Mouse (Mus musculus) forebrain, embryonic 14.5 days (tissue): ENCODE data around the gene Cdc42ep4. TPM values are rescaled to one million over a fixed set of nuclear protein-coding genes. Genes with fewer than 3 reads are reported as not detected.
A peak's percentile ranks its signal among the peaks of the same experiment; 100 is the strongest.

Experiments
- ATAC-seq: fragments of 200-750 bp; cut with Nextera tagmentation; 2 replicates; pipeline ENCODE4 v1.8.0; 2017; ENCODE audit warnings: mild to moderate bottlenecking, moderate library complexity
- DNase-seq: peaks from one replicate; pipeline ENCODE4 v3.0.0-alpha.2; 2015; ENCODE audit warnings: low spot score
- H3K27ac ChIP-seq: fragments of 300-500 bp; sonication (generic); 2 replicates; pipeline ENCODE4 v1.5.1; 2014; ENCODE audit warnings: low read depth, mild to moderate bottlenecking, control low read depth, low read length, moderate library complexity
- H3K27me3 ChIP-seq: fragments of 300-500 bp; sonication (generic); replicated peaks from 2 replicates; pipeline ENCODE4 v1.6.1; 2014; ENCODE audit warnings: low read length, control low read depth, mixed read lengths; ENCODE audit not compliant: control insufficient read depth, insufficient read depth
- H3K36me3 ChIP-seq: fragments of 300-500 bp; sonication (generic); 2 replicates; pipeline ENCODE4 v1.6.1; 2014; ENCODE audit warnings: low read length, control low read depth; ENCODE audit not compliant: control insufficient read depth, insufficient read depth
- H3K4me1 ChIP-seq: fragments of 300-500 bp; sonication (generic); 2 replicates; pipeline ENCODE4 v1.6.1; 2014; ENCODE audit warnings: antibody characterized with exemption, low read length, control low read depth; ENCODE audit not compliant: control insufficient read depth, insufficient read depth
- H3K4me2 ChIP-seq: fragments of 300-500 bp; sonication (generic); 2 replicates; pipeline ENCODE4 v1.6.1; 2014; ENCODE audit warnings: mild to moderate bottlenecking, control low read depth, low read length
- H3K4me3 ChIP-seq: fragments of 300-500 bp; sonication (generic); 2 replicates; pipeline ENCODE4 v1.5.1; 2014; ENCODE audit warnings: low read depth, low read length, control low read depth
- H3K9ac ChIP-seq: fragments of 300-500 bp; sonication (generic); 2 replicates; pipeline ENCODE4 v1.6.1; 2014; ENCODE audit warnings: mild to moderate bottlenecking, low read length, control low read depth, moderate library complexity
- H3K9me3 ChIP-seq: fragments of 300-500 bp; sonication (generic); replicated peaks from 2 replicates; pipeline ENCODE4 v1.6.1; 2016; ENCODE audit warnings: low read length, control low read depth, mixed read lengths; ENCODE audit not compliant: control insufficient read depth
- WGBS: fragments of 180-500 bp; shearing (Covaris S2); extraction: QIAGEN DNeasy Blood & Tissue Kit; methylation state at CpG from one replicate; pipeline ENCODE4 v1.1.7; 2014; 5-methylcytosine and 5-hydroxymethylcytosine counted together
- polyA plus RNA-seq: library from polyadenylated mRNA; unstranded; fragments of >200 nt; fragmentation: Nextera tagmentation; extraction: Ambion mirVana; gene quantifications from 2 replicates; pipeline ENCODE4 v1.2.1, GENCODE M21; 2014

Gene Cdc42ep4
- polyA plus RNA-seq, 1 experiment from 2014 or later: 52.4 TPM

DNA sequence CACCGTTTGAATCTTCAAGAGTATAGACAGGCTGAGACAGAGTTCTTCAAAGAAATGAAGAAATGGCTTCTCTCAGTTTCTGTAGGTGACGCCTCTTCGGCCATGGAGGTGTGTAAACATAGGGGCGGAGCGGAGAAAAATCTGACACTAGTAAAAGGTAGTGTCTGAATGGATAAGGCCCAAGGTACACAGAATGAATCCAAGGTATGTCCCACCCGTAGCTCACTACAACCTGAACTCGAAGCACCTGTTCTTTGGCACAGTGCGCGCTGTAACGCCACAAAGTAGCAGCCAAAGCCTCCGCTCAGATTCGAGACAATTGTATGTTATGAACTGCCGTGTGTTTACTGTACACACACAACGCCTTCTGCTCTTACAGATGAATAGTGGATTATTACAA is 4.2 kb upstream of the Cdc42ep4 start:
- WGBS: 95% methylated on average over 14 of the region's 14 CpGs
- no peak for ATAC-seq

DNA sequence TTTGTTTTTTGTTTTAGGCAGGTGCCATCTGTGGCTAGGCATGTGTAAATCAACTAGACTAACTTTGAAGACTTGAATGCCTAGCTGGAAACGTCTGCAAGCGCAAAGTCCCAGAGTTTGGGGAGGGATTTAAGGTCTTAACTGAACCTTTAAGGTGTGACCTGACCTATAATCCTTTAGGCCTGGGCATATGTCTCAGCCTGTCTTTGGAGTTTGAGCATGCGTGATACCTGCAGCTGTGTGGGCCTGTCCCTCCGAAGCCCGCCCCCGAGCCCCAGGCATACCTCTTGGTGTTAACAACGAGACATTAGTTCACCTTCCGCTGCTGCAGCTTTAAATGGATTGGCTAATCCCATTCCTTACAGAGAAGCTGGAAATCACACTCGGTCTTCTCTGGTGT is 3.2 kb upstream of the Cdc42ep4 start:
- Histone ChIP-seq H3K9me3 (no peaks in the 10 kb centered on the region), H3K4me1 (peaks cover 5% of the 10 kb centered on the region; the same call in 1 of the 2 replicates), H3K9ac (no peak overlapping the region), H3K4me2 (no peak overlapping the region), H3K27ac (no peak overlapping the region), H3K4me3 (no peak overlapping the region), H3K27me3 (no peaks in the 10 kb centered on the region), H3K36me3 (no peaks in the 10 kb centered on the region)
- 29% methylated on average over 9 of the region's 9 CpGs for WGBS
- DNase-seq: no peak
- no peak for ATAC-seq

More for the DNA sequence above, 4.2 kb upstream of the Cdc42ep4 start:
- H3K4me2 ChIP-seq: no peak overlapping the region
- no peaks in the 10 kb centered on the region for H3K36me3 ChIP-seq
- no peaks in the 10 kb centered on the region for H3K9me3 ChIP-seq
- H3K27me3 ChIP-seq: no peaks in the 10 kb centered on the region
- H3K9ac ChIP-seq: no peak overlapping the region
- no peak overlapping the region for H3K27ac ChIP-seq
- no peak overlapping the region for H3K4me3 ChIP-seq
- DNase-seq: no peak
- peaks cover 5% of the 10 kb centered on the region; the same call in 1 of the 2 replicates for H3K4me1 ChIP-seq

DNA sequence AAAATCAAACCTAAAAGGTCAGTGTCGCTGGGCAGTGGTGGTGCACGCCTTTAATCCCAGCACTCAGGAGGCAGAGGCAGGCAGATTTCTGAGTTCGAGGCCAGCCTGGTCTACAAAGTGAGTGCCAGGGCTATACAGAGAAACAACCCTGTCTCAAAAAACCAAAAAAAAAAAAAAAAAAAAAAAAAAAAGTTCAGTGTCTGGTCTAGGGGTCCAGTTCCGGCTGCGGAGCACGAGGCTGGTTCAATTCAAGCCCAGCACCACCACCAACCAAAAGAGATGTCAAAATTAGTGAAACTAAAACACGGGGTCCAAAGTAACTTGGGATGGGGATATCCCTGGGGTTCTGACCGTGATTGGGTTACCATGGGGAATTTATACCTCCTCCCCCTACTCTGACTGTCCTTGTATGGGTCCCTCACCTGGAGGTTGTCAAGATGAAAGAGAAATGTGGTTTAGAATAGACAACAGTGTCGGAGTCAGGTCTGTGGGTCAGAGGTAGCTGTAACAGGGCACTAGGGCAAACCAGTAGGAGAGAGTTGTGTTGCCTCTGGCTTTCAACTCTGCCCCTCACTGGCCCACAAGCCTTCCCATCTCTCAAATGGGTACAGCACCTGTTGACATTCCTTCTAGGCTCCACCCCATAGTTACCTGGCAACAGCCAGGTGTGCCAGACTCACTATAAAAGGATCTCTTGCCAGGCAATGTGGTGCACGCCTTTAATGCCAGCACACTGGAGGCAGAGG is 1.2 kb upstream of the Cdc42ep4 start:
- 94% methylated on average over 10 of the region's 10 CpGs for WGBS
- no peaks in the 10 kb centered on the region; the same call in 1 of the 2 replicates for H3K36me3 ChIP-seq
- no peaks in the 10 kb centered on the region for H3K27me3 ChIP-seq
- H3K9ac ChIP-seq: no peak overlapping the region
- no peak for DNase-seq
- H3K4me3 ChIP-seq: no peak overlapping the region
- H3K4me1 ChIP-seq: peaks cover 23% of the 10 kb centered on the region
- no peaks in the 10 kb centered on the region for H3K9me3 ChIP-seq
- ATAC-seq: no peak
- no peak overlapping the region for H3K27ac ChIP-seq
- 0 out of 2 replicates have a peak overlapping the region, but pooled peaks have one; percentile 79 for H3K4me2 ChIP-seq

DNA sequence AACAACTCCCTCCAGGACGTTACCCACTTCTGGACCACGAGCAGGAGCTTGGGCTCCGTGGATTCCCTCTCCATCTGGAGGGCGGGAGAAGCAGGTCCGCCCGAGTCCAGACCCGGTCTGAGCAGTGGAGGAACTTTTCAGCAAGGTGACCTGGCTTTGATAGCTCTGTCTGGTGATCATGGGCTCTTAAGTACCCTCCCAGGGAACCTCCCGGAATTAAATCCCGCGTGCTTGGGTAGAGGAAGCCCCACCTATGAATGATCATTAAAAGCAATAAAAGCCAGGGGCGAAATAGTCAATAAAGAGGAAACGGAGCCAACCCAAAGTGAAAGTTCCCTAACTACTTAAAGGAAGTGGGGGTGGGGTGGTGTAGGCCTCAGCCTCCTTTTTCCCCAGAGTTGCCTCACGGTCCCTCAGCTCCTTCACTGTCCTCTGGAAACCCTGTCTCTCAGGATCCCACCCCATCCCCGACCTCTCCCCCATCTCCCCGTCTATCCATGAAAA is 529 bp upstream of the Cdc42ep4 start:
- peak overlapping the region; percentile 89 for H3K4me3 ChIP-seq
- H3K9me3 ChIP-seq: no peaks in the 10 kb centered on the region
- no peaks in the 10 kb centered on the region; the same call in 1 of the 2 replicates for H3K36me3 ChIP-seq
- DNase-seq (no peak), ATAC-seq (no peak)
- H3K4me2 ChIP-seq: peak overlapping the region; percentile 79
- 20% methylated on average over 15 of the region's 15 CpGs for WGBS
- peak overlapping the region; percentile 93; the same call in 1 of the 2 replicates for H3K27ac ChIP-seq
- peaks cover 29% of the 10 kb centered on the region for H3K4me1 ChIP-seq
- H3K27me3 ChIP-seq: no peaks in the 10 kb centered on the region
- peak overlapping the region; percentile 93 for H3K9ac ChIP-seq

DNA sequence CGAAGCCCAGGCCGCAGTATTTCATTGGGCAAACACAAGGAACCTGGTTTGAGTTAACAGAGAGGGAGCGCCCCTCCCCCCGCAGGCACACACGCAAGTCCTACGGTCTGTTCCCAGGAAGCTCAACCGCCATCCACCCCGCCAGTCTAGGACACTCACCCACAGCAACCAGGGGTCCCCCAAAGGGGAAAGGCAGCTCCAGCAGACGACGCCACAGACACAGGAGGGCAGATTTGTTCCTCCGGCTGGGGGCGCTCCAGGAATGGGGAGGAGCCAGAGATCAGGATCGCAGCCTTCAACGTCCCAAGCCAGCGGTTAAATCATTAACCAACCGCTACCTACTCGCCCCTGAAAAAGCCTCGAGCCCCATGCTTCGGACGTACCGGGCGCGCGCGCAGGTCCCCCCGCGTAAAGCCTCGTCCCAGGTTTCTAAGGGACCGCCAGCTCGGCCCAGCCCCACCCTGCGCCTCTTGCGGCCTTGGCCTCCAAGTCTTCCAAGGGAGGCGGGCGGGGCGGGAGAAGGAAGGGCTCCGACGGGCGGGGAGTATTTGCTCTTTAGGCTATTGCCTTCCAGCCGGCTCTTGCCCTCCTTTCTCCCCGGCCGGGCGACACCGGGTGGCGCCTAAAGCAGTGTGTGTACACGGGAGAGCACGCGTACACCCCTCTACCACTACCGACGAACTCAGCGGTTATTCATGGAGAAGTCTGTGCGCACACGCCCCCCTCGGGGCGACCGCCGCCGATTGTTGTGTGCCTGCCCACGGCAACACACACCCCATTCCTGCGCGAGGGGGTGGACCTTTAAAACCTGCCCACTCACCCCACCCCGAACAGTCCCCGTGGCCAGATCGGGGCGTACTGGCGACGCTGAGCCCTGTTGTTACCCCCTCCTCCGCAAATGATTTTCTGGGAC is 854 bp downstream of the Cdc42ep4 start:
- peak overlapping the region; percentile 79 for H3K4me2 ChIP-seq
- H3K27ac ChIP-seq: peak overlapping the region; percentile 93
- under 1% methylated on average over 64 of the region's 67 CpGs for WGBS
- ATAC-seq: peak; percentile 62
- peaks cover 29% of the 10 kb centered on the region for H3K4me1 ChIP-seq
- H3K9me3 ChIP-seq: no peaks in the 10 kb centered on the region
- peak overlapping the region; percentile 89 for H3K4me3 ChIP-seq
- DNase-seq: peak; percentile 77
- H3K9ac ChIP-seq: peak overlapping the region; percentile 93
- no peaks in the 10 kb centered on the region; the same call in 1 of the 2 replicates for H3K36me3 ChIP-seq
- H3K27me3 ChIP-seq: no peaks in the 10 kb centered on the region

DNA sequence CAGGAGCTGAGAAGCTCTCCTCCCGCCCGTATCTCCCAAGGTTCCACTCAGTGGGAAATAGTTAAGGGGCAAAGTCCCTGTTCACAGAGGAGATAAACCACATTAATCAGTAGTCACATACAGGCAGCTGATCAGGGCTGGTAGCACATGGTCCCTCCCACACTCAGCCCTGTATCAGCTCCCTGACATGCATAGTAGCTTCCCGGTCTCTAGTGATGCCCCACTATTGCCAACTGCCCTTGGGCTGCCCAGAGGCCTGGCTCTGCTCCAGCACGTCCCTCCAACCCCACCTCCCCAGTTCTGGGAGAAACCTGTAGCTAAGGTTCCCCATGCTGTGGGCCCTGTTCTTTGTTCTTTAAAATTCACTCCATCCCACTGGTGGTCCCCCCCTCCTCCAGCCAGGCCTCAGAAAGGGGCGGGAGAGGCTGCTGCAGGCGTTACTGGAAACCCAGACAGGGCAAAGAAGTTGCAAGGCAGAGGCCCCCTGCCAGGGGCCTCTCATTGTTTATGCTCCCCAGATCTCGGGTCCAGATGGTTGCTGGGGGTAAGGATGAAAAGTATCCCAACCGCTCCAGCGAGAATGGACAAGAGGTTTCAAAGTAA is 1.8 kb downstream of the Cdc42ep4 start:
- ATAC-seq: peak; percentile 30; the same call in 1 of the 2 replicates
- peak overlapping the region; percentile 79 for H3K4me2 ChIP-seq

DNA sequence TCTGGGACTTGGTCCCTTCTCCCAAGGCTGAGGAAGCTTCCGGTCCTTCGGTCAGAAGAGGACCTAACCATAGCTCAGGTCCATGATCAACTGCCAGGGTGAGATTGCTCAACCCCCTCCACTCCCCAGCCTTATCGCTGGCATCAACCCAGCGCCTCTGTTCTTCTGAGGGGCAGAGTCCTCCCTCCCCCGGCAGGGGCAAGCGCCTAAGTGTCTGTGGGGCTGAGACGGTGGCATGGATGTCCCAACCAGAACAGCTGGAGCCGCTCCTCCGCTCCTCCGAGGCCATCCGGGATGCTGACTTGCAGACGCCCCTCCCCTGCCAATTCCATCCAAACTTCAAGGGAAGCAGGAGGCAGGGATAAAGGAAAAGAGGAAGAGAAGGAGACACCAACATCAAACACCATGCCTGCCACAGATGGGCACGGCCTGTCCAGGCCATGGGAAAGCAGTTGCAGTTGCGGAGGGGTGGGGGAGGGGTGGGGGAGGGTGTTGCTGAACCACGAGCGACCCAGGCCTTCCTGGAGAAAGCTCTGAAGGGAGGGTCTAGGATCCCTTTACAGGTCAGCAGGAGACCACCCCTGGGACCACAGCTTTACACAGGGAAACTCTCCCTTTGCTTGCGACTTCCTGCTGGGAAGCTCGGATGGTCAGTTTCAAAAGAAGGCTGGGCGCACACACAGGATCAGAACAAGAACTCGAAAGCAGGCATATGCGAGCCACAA is 2.7 kb downstream of the Cdc42ep4 start:
- H3K27ac ChIP-seq: peak overlapping the region; percentile 93

More for the DNA sequence above, 1.8 kb downstream of the Cdc42ep4 start:
- Histone ChIP-seq H3K27me3 (no peaks in the 10 kb centered on the region), H3K4me3 (peak overlapping the region; percentile 89), H3K36me3 (no peaks in the 10 kb centered on the region; the same call in 1 of the 2 replicates), H3K27ac (peak overlapping the region; percentile 93), H3K4me1 (peaks cover 29% of the 10 kb centered on the region), H3K9me3 (no peaks in the 10 kb centered on the region), H3K9ac (peak overlapping the region; percentile 93)
- DNase-seq: peak; percentile 73
- under 1% methylated on average over 9 of the region's 9 CpGs for WGBS

More for the DNA sequence above, 2.7 kb downstream of the Cdc42ep4 start:
- Histone ChIP-seq H3K9ac (peak overlapping the region; percentile 93), H3K36me3 (peaks cover 4% of the 10 kb centered on the region; the same call in 1 of the 2 replicates), H3K9me3 (no peaks in the 10 kb centered on the region), H3K4me3 (peak overlapping the region; percentile 89), H3K4me1 (peaks cover 29% of the 10 kb centered on the region), H3K4me2 (peak overlapping the region; percentile 79), H3K27me3 (no peaks in the 10 kb centered on the region)
- WGBS: 7% methylated on average over 21 of the region's 21 CpGs
- no peak for ATAC-seq
- DNase-seq: no peak
